In genomic region chr7:49616258-49616735, GRCm38 (mm10) we compare ENCODE assay signal across 9 mouse cellular contexts. TPM values are rescaled to one million over a fixed set of nuclear protein-coding genes. Genes with fewer than 3 reads are reported as not detected.
A peak's percentile ranks its signal among the peaks of the same experiment; 100 is the strongest.
DNase-seq lines count a peak whose midpoint lies in the region; ATAC-seq and TF ChIP-seq lines count a peak whose summit lies in the region.
"Had no signal": no experiment of that assay in that cellular context is flagged by ENCODE, and none has a peak within 500 bp of the region (broad histone marks: within the 10 kb centered on the region; RNA-seq: fewer than 3 reads in every experiment).

No protein-coding gene starts in this region.

- H3K4me3 ChIP-seq in ES-E14 (ENCODE audit: insufficient read depth in 1 of 2, low read depth in 1 of 2, low read length in 2 of 2, poor library complexity in 1 of 2, severe bottlenecking in 1 of 2) = no peak overlapping the region
- no peak overlapping the region for H3K4me3 ChIP-seq in intestine, postnatal 0 days (ENCODE audit: low read depth, low read length)
- H3K4me3 ChIP-seq in lung, embryonic 14.5 days (ENCODE audit: low read depth, low read length) = no peak overlapping the region

- no peaks in the 10 kb centered on the region for H3K36me3 ChIP-seq in ES-E14 (ENCODE audit: control insufficient read depth, insufficient read depth, low read length, poor library complexity, severe bottlenecking)
- H3K36me3 ChIP-seq in intestine, postnatal 0 days (ENCODE audit: control insufficient read depth, insufficient read depth) = no peaks in the 10 kb centered on the region
- no peaks in the 10 kb centered on the region for H3K36me3 ChIP-seq in lung, embryonic 14.5 days (ENCODE audit: insufficient read depth)

- no peak overlapping the region for H3K27ac ChIP-seq in ES-E14 (ENCODE audit: insufficient read depth, low read depth, low read length, poor library complexity, severe bottlenecking)
- no peak overlapping the region for H3K27ac ChIP-seq in intestine, postnatal 0 days (ENCODE audit: low read depth, low read length)
- no peak overlapping the region for H3K27ac ChIP-seq in lung, embryonic 14.5 days (ENCODE audit: low read depth)

- ATAC-seq in intestine, postnatal 0 days = peak; percentile 31
- peak; percentile 79 for ATAC-seq in lung, embryonic 14.5 days (ENCODE audit: insufficient read depth)
- ATAC-seq in neutrophil, adult 5-6 weeks (ENCODE audit: extremely low read depth, insufficient number of reproducible peaks, low FRiP score, poor library complexity, severe bottlenecking) = peak; percentile 56; the same call in 1 of the 2 replicates
- no peak for ATAC-seq in erythroid progenitor cell, adult 5-6 weeks (replicated peaks; ENCODE audit: low FRiP score, poor library complexity, severe bottlenecking)

- H3K9ac ChIP-seq in ES-E14 (ENCODE audit: insufficient read depth, low read depth, low read length, poor library complexity, severe bottlenecking) = no peak overlapping the region
- H3K9ac ChIP-seq in intestine, postnatal 0 days (ENCODE audit: low read depth, low read length) = no peak overlapping the region
- no peak overlapping the region for H3K9ac ChIP-seq in lung, embryonic 14.5 days

- in situ Hi-C loops in ES-E14 (cut with MboI; ENCODE audit: low sequenced_read_pairs in 2 of 2, unreplicated experiment in 2 of 2) = loop anchor here in 1 of 2 experiments (10.0 kb wide), 1 partner anchor 139 kb away; the partner anchor contains the start of gene Htatip2

- 0 out of 2 replicates have a peak overlapping the region, but pooled peaks have one; percentile 24 for H3K4me2 ChIP-seq in intestine, postnatal 0 days (replicated peaks; ENCODE audit: low read depth)
- 0 out of 2 replicates have a peak overlapping the region, but pooled peaks have one; percentile 20 for H3K4me2 ChIP-seq in lung, embryonic 14.5 days

- DNase-seq in CD4-positive, CD25-positive, alpha-beta regulatory T cell, adult 2 months (ENCODE audit: low read depth, low spot score) = peak; percentile 86
- DNase-seq in ES-E14 (ENCODE audit: low read depth, low spot score) = no peak
- peak; percentile 49 for DNase-seq in cerebellum, adult 9-10 months
- peak; percentile 56 to 58 for DNase-seq in frontal cortex, postnatal 25 days (ENCODE audit: low spot score in 2 of 2)
- DNase-seq in lung, embryonic 14.5 days = peak; percentile 89

- H3K27me3 ChIP-seq in intestine, postnatal 0 days (replicated peaks; ENCODE audit: control insufficient read depth, insufficient read depth, low read length) = no peaks in the 10 kb centered on the region
- no peaks in the 10 kb centered on the region for H3K27me3 ChIP-seq in lung, embryonic 14.5 days (ENCODE audit: insufficient read depth, low read length)

- peak; percentile 79 for TF ChIP-seq CTCF in intestine, postnatal 0 days (IDR thresholded peaks at IDR 0.05; ENCODE audit: low read depth)
- TF ChIP-seq CTCF in lung, embryonic 14.5 days (IDR thresholded peaks at IDR 0.05; ENCODE audit: low read depth) = peak; percentile 83

- no peaks in the 10 kb centered on the region for H3K4me1 ChIP-seq in ES-E14 (ENCODE audit: control insufficient read depth in 2 of 2, insufficient read depth in 2 of 2, low read length in 2 of 2, poor library complexity in 1 of 2)
- H3K4me1 ChIP-seq in intestine, postnatal 0 days (replicated peaks; ENCODE audit: control insufficient read depth, insufficient read depth, low read length) = no peaks in the 10 kb centered on the region
- H3K4me1 ChIP-seq in lung, embryonic 14.5 days (ENCODE audit: insufficient read depth) = no peaks in the 10 kb centered on the region

- H3K9me3 ChIP-seq in ES-E14 (ENCODE audit: control insufficient read depth, insufficient read depth, low read depth, low read length) = no peaks in the 10 kb centered on the region
- H3K9me3 ChIP-seq in intestine, postnatal 0 days (ENCODE audit: control insufficient read depth) = no peaks in the 10 kb centered on the region
- no peaks in the 10 kb centered on the region for H3K9me3 ChIP-seq in lung, embryonic 14.5 days (ENCODE audit: low read depth, low read length)

- WGBS in intestine, postnatal 0 days = 6% methylated on average over 6 of the region's 7 CpGs
- WGBS in lung, embryonic 14.5 days = 10% methylated on average over 6 of the region's 7 CpGs

TF ChIP-seq in ES-E14, 5 proteins besides CTCF, POLR2A, EP300 and RAD21:
- TF ChIP-seq ZNF384 (IDR thresholded peaks at IDR 0.05; ENCODE audit: low read depth, low read length) (no peak), ZC3H11A (IDR thresholded peaks at IDR 0.05; ENCODE audit: borderline replicate concordance, low read depth, low read length) (peak; percentile 83)

RNA-seq across cellular contexts. Expression of gene Dbx1, which starts 20.4 kb away (rescaled TPM):
- not detected in 2 replicates for total RNA-seq in ES-E14 (2012; rRNA removed)
- not detected in 2 replicates for polyA plus RNA-seq in intestine, postnatal 0 days (2015; fragmentation: Nextera tagmentation; extraction: Ambion mirVana)
- polyA plus RNA-seq in lung, embryonic 14.5 days (2014; fragmentation: Nextera tagmentation; extraction: Ambion mirVana) = not detected in 2 replicates
- total RNA-seq in neutrophil, adult 5-6 weeks (2017) = not detected in 2 replicates
- total RNA-seq in erythroid progenitor cell, adult 5-6 weeks (2015; ENCODE audit: low replicate concordance) = not detected in 2 replicates
- not detected in 2 replicates for total RNA-seq in erythroid progenitor cell, adult 5-6 weeks (2017; ENCODE audit: low replicate concordance)
- polyA plus RNA-seq: liver, embryonic 16.5 days had no signal
